Mouse (Mus musculus): ENCODE measurements around the gene Zdhhc14.

DNA sequence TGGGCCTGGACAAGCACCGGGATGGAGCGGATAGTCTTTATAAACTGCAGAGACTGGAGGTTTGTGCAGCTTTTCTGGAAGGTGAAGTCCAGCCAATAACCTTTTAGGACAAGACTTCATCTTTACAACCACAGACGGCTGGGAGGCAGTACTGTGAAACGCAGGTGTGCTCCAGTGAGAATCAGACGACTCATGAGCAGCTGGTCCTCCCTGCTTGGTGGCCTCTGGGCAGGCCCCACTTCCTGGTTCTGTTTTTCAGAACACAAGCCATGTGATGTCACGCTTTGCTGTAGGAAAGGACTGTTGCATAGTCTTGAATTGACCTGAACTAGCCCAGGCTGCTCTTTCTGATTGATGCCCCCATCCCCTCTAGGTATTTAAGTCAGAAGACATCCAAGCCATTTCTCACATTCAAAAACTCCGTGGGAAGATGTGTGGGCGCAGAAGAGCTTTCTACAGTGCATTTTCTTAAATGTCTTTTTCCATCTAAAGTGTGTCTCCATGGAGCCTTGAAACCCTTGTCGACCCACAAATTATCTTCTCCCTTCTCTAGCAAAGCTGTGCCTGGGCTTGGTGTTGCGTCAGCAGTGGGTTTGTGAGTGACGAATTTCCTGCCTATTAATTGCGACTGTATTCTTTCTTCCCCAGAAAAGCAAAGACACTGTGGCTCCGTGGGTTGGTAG is 27.7 kb downstream of the Zdhhc14 start:
- TF ChIP-seq CTCF (IDR thresholded peaks at IDR 0.05; ENCODE audit: low read depth) (no peak), EP300 (optimal IDR thresholded peaks at IDR 0.05) (no peak)
